Mouse (Mus musculus): Measurements from ENCODE around the gene Aqp5.

DNA sequence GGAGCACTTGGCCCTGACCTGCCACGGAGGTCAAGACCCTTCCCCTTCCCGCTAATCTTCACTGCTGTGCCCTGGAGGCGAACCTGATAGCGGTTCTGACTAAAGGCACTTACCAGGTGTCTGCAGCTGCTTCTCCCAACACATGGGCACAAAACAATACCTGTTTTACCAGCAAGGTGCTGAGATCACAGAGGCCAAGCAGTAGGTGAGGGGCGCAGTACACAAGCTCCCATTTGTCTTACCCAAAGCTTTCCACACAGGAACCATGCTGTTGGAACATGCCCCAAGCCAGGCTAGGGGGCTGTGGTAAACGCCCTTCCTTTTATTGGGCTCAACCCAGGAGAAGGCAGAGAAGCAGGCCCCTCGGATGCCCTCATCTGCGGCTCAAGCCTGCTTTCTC, 7.0 kb downstream of the Aqp5 start:
- no peak for TF ChIP-seq GATA1 (IDR thresholded peaks at IDR 0.05; ENCODE audit: low read depth, low read length)
- TF ChIP-seq MAX (IDR thresholded peaks at IDR 0.05; ENCODE audit: low read length), result no peak
- TF ChIP-seq ZNF384 (IDR thresholded peaks at IDR 0.05; ENCODE audit: low read depth, low read length), result no peak
- no peak for TF ChIP-seq ZKSCAN1 (IDR thresholded peaks at IDR 0.05; ENCODE audit: low read depth, low read length)
- TF ChIP-seq POLR2A (IDR thresholded peaks at IDR 0.05; ENCODE audit: control insufficient read depth in 1 of 2, insufficient read depth in 1 of 2, low read depth in 1 of 2, low read length in 2 of 2, poor library complexity in 1 of 2), result no peak
- no peak for TF ChIP-seq CTCF (IDR thresholded peaks at IDR 0.05 in 2 of 3, conservative IDR thresholded peaks at IDR 0.05 in 1 of 3; ENCODE audit: control insufficient read depth in 1 of 3, insufficient read depth in 1 of 3, low read depth in 2 of 3, low read length in 3 of 3, poor library complexity in 1 of 3, severe bottlenecking in 1 of 3)
